Mouse (Mus musculus): Measurements from ENCODE around the gene Taf1c.

Gene Taf1c

GRCm38 (mm10) chr8:119572411-119572810 lies 32.6 kb downstream of the Taf1c start:
- no peak for DNase-seq (ENCODE audit: low spot score in 2 of 2)

GRCm38 (mm10) chr8:119571135-119571534 lies 33.9 kb downstream of the Taf1c start:
- DNase-seq (ENCODE audit: low spot score in 2 of 2), result no peak

- DNase-seq (ENCODE audit: low spot score in 2 of 2), result no peak
Measured at GRCm38 (mm10) chr8:119569881-119570280, 35.1 kb downstream of the Taf1c start.

GRCm38 (mm10) chr8:119568951-119569350 lies 36.1 kb downstream of the Taf1c start:
- no peak for DNase-seq (ENCODE audit: low spot score in 2 of 2)

- no peak for DNase-seq (ENCODE audit: low spot score in 2 of 2)
Measured at GRCm38 (mm10) chr8:119568251-119568650, 36.8 kb downstream of the Taf1c start.

GRCm38 (mm10) chr8:119566367-119566766 lies 38.7 kb downstream of the Taf1c start:
- DNase-seq (ENCODE audit: low spot score in 2 of 2), result no peak

GRCm38 (mm10) chr8:119563849-119564251 lies 41.2 kb downstream of the Taf1c start:
- DNase-seq (ENCODE audit: low spot score in 2 of 2), result peak in 1 of 2 experiments; percentile 65

GRCm38 (mm10) chr8:119559402-119559720 lies 45.7 kb downstream of the Taf1c start:
- DNase-seq (ENCODE audit: low spot score in 2 of 2), result no peak

GRCm38 (mm10) chr8:119558603-119559401 lies 46.2 kb downstream of the Taf1c start, which contains the start of gene Mbtps1:
Gene Mbtps1 (minus strand): TSS chr8:119558735.
- peak; percentile 97 to 99 for DNase-seq (ENCODE audit: low spot score in 2 of 2)

- peak in 1 of 2 experiments; percentile 82 for DNase-seq (ENCODE audit: low spot score in 2 of 2)
Measured at GRCm38 (mm10) chr8:119557821-119558602, 47.0 kb downstream of the Taf1c start.

- no peak for DNase-seq (ENCODE audit: low spot score in 2 of 2)
Measured at GRCm38 (mm10) chr8:119557132-119557531, 47.9 kb downstream of the Taf1c start.

GRCm38 (mm10) chr8:119555861-119556260 lies 49.2 kb downstream of the Taf1c start:
- no peak for DNase-seq (ENCODE audit: low spot score in 2 of 2)

- DNase-seq (ENCODE audit: low spot score in 2 of 2), result no peak
Measured at GRCm38 (mm10) chr8:119552967-119553366, 52.1 kb downstream of the Taf1c start.

- DNase-seq (ENCODE audit: low spot score in 2 of 2), result no peak
Measured at GRCm38 (mm10) chr8:119548560-119549113, 56.4 kb downstream of the Taf1c start.

Data from spleen, postnatal 4 days (tissue).